Mouse (Mus musculus) lung, postnatal 0 days (tissue): ENCODE results near the gene Impdh2. TPM values are rescaled to one million over a fixed set of nuclear protein-coding genes. Genes with fewer than 3 reads are reported as not detected.

Source experiments
- ATAC-seq: fragments of 200-750 bp; cut with Nextera tagmentation; 2 replicates; pipeline ENCODE4 v1.8.0; 2017; ENCODE audit warnings: moderate library complexity
- DNase-seq: peaks from one replicate; pipeline ENCODE4 v3.0.0-alpha.2; 2016; ENCODE audit warnings: low spot score
- H3K27ac ChIP-seq: fragments of 300-500 bp; sonication (generic); 2 replicates; pipeline ENCODE4 v1.5.1; 2014; ENCODE audit warnings: antibody characterized with exemption, mild to moderate bottlenecking, low read length, mixed read lengths
- H3K27me3 ChIP-seq: fragments of 300-500 bp; sonication (generic); replicated peaks from 2 replicates; pipeline ENCODE4 v1.6.1; 2014; ENCODE audit warnings: low read length, mixed read lengths; ENCODE audit not compliant: insufficient read depth
- H3K36me3 ChIP-seq: fragments of 300-500 bp; sonication (generic); 2 replicates; pipeline ENCODE4 v1.6.1; 2014; ENCODE audit warnings: low read length, mixed read lengths; ENCODE audit not compliant: insufficient read depth
- H3K4me1 ChIP-seq: fragments of 300-500 bp; sonication (generic); 2 replicates; pipeline ENCODE4 v1.6.1; 2014; ENCODE audit warnings: antibody characterized with exemption, low read depth, low read length, mixed read lengths; ENCODE audit not compliant: insufficient read depth
- H3K4me2 ChIP-seq: fragments of 300-500 bp; sonication (generic); replicated peaks from 2 replicates; pipeline ENCODE4 v1.6.1; 2014; ENCODE audit warnings: low read depth, mild to moderate bottlenecking, low read length, moderate library complexity, mixed read lengths
- H3K4me3 ChIP-seq: fragments of 300-500 bp; sonication (generic); 2 replicates; pipeline ENCODE4 v1.5.1; 2014; ENCODE audit warnings: low read depth, low read length
- H3K9ac ChIP-seq: fragments of 300-500 bp; sonication (generic); replicated peaks from 2 replicates; pipeline ENCODE4 v1.6.1; 2014; ENCODE audit warnings: low read depth, mild to moderate bottlenecking
- H3K9me3 ChIP-seq: fragments of 300-500 bp; sonication (generic); 2 replicates; pipeline ENCODE4 v1.6.1; 2016; ENCODE audit warnings: low read length, mixed read lengths
- CTCF ChIP-seq: IDR thresholded peaks from 2 replicates; pipeline ENCODE4 v1.5.1; 2016; ENCODE audit warnings: antibody characterized with exemption, mild to moderate bottlenecking
- EP300 ChIP-seq: IDR thresholded peaks from 2 replicates; pipeline ENCODE4 v1.6.1; 2016; ENCODE audit warnings: antibody characterized with exemption, mild to moderate bottlenecking, control low read depth
- WGBS: fragments of 180-500 bp; shearing (Covaris S2); extraction: QIAGEN DNeasy Blood & Tissue Kit; methylation state at CpG from one replicate; pipeline ENCODE4 v1.1.7; 2014; 5-methylcytosine and 5-hydroxymethylcytosine counted together
- polyA plus RNA-seq: library from polyadenylated mRNA; unstranded; fragments of >200 nt; fragmentation: Nextera tagmentation; extraction: Ambion mirVana; gene quantifications from 2 replicates; pipeline ENCODE4 v1.2.1, GENCODE M21; 2015

Gene Impdh2
- polyA plus RNA-seq, 1 experiment from 2014 or later, result 56.2 TPM

- peak within 1 kb of the TSS; percentile 90 for H3K27ac ChIP-seq
- ATAC-seq, result peak; percentile 98
- peak within 1 kb of the TSS; percentile 95 for H3K4me2 ChIP-seq
- WGBS, result 7% methylated on average over 49 of the region's 51 CpGs
- DNase-seq, result peak; percentile 97
- no peaks in the 10 kb centered on the region for H3K27me3 ChIP-seq
- H3K4me1 ChIP-seq, result 0 out of 2 replicates have a peak, but pooled peaks cover 6% of the 10 kb centered on the region
- no peaks in the 10 kb centered on the region for H3K9me3 ChIP-seq
- peak; percentile 55 for TF ChIP-seq EP300
- peak; percentile 9 for TF ChIP-seq CTCF
- peak within 1 kb of the TSS; percentile 55 for H3K9ac ChIP-seq
- H3K36me3 ChIP-seq, result no peaks in the 10 kb centered on the region; the same call in 1 of the 2 replicates
- peak within 1 kb of the TSS; percentile 75 for H3K4me3 ChIP-seq
Observed at GRCm38 (mm10) chr9:108578545-108579343, 18.7 kb downstream of the Impdh2 start, which contains the start of gene Wdr6. TSS of gene Wdr6 (minus strand) at chr9:108578739.

- Histone ChIP-seq H3K9ac (no peak overlapping the region), H3K9me3 (no peaks in the 10 kb centered on the region), H3K4me1 (0 out of 2 replicates have a peak, but pooled peaks cover 6% of the 10 kb centered on the region), H3K27me3 (no peaks in the 10 kb centered on the region), H3K36me3 (no peaks in the 10 kb centered on the region; the same call in 1 of the 2 replicates), H3K4me2 (peak overlapping the region; percentile 95), H3K27ac (no peak overlapping the region), H3K4me3 (no peak overlapping the region)
- TF ChIP-seq CTCF (no peak), EP300 (no peak)
- ATAC-seq (no peak), DNase-seq (no peak)
- 66% methylated on average over 5 of the region's 5 CpGs for WGBS
Observed at GRCm38 (mm10) chr9:108579344-108579690, 19.2 kb downstream of the Impdh2 start.

GRCm38 (mm10) chr9:108587571-108588180, 27.6 kb downstream of the Impdh2 start:
- Histone ChIP-seq H3K9ac (no peak overlapping the region), H3K27ac (no peak overlapping the region), H3K9me3 (no peaks in the 10 kb centered on the region), H3K36me3 (no peaks in the 10 kb centered on the region), H3K4me3 (no peak overlapping the region), H3K4me1 (no peaks in the 10 kb centered on the region), H3K4me2 (no peak overlapping the region), H3K27me3 (no peaks in the 10 kb centered on the region)
- TF ChIP-seq EP300, result no peak
- TF ChIP-seq CTCF, result no peak
- ATAC-seq (peak; percentile 90), DNase-seq (peak; percentile 65)
- 10% methylated on average over 14 of the region's 14 CpGs for WGBS

- 54% methylated on average over 5 of the region's 5 CpGs for WGBS
- ATAC-seq (no peak), DNase-seq (no peak)
Observed at GRCm38 (mm10) chr9:108589229-108589628, 29.1 kb downstream of the Impdh2 start.

GRCm38 (mm10) chr9:108591462-108591861, 31.4 kb downstream of the Impdh2 start:
- no peak for TF ChIP-seq CTCF
- H3K9me3 ChIP-seq, result no peaks in the 10 kb centered on the region
- no peaks in the 10 kb centered on the region for H3K27me3 ChIP-seq
- H3K9ac ChIP-seq, result no peak overlapping the region
- DNase-seq (no peak), ATAC-seq (no peak)
- no peak overlapping the region for H3K27ac ChIP-seq
- no peak overlapping the region for H3K4me3 ChIP-seq
- H3K36me3 ChIP-seq, result no peaks in the 10 kb centered on the region
- 81% methylated on average over 4 of the region's 4 CpGs for WGBS
- no peak overlapping the region for H3K4me2 ChIP-seq
- H3K4me1 ChIP-seq, result no peaks in the 10 kb centered on the region

More at GRCm38 (mm10) chr9:108589229-108589628, 29.1 kb downstream of the Impdh2 start:
- H3K27ac ChIP-seq, result no peak overlapping the region
- H3K27me3 ChIP-seq, result no peaks in the 10 kb centered on the region
- H3K9ac ChIP-seq, result no peak overlapping the region
- H3K4me3 ChIP-seq, result no peak overlapping the region
- no peak overlapping the region for H3K4me2 ChIP-seq
- H3K4me1 ChIP-seq, result no peaks in the 10 kb centered on the region
- H3K36me3 ChIP-seq, result no peaks in the 10 kb centered on the region
- TF ChIP-seq EP300 (no peak), CTCF (peak; percentile 29)
- H3K9me3 ChIP-seq, result no peaks in the 10 kb centered on the region

- Histone ChIP-seq H3K36me3 (no peaks in the 10 kb centered on the region), H3K27ac (no peak overlapping the region), H3K4me2 (no peak overlapping the region), H3K9me3 (no peaks in the 10 kb centered on the region), H3K9ac (no peak overlapping the region), H3K4me3 (no peak overlapping the region), H3K27me3 (0 out of 2 replicates have a peak, but pooled peaks cover 3% of the 10 kb centered on the region), H3K4me1 (no peaks in the 10 kb centered on the region; the same call in 1 of the 2 replicates)
- no peak for ATAC-seq
- DNase-seq, result no peak
- TF ChIP-seq CTCF (no peak), EP300 (no peak)
- 72% methylated on average over 3 of the region's 3 CpGs for WGBS
Observed at GRCm38 (mm10) chr9:108594354-108594753, 34.3 kb downstream of the Impdh2 start.
